17 mouse cellular contexts compared by ENCODE assay signal in genomic region chr17:24005049-24005448, GRCm38 (mm10). TPM values are rescaled to one million over a fixed set of nuclear protein-coding genes. Genes with fewer than 3 reads are reported as not detected.
DNase-seq lines count a peak whose midpoint lies in the region.
"Had no signal": no experiment of that assay in that cellular context is flagged by ENCODE, and none has a peak within 500 bp of the region (broad histone marks: within the 10 kb centered on the region; RNA-seq: fewer than 3 reads in every experiment).

No protein-coding gene starts in this region.

- peak; percentile 52 for DNase-seq in fat pad, adult 2 months (ENCODE audit: extremely low read depth, low read depth, low spot score)
- DNase-seq in gonadal fat pad, adult 2 months (ENCODE audit: low read depth): peak; percentile 58
- DNase-seq in lung, postnatal 36 days: no peak
- DNase-seq in urinary bladder, postnatal 25 days (ENCODE audit: low spot score): no peak
- DNase-seq: adrenal gland, adult 2 months; adrenal gland, adult 8-10 months; adrenal gland, postnatal 10 days; adrenal gland, postnatal 14 days; adrenal gland, postnatal 25 days; adrenal gland, postnatal 36 days; B cell, adult 2 months had no signal

RNA-seq across cellular contexts. Expression of gene Prss22, which starts 7.1 kb away (rescaled TPM):
- 0.15 and 0.18 TPM in 2 replicates for polyA plus RNA-seq in gonadal fat pad, adult 2 months (2012; rRNA removed)
- polyA plus RNA-seq: activated CD4-positive, CD25-positive, alpha-beta regulatory T cell, adult 4 months; adrenal gland, adult 2 months; brain, embryonic 14.5 days; CD4-positive, CD25-positive, alpha-beta regulatory T cell, adult 4 months; G1E had no signal

RNA-seq across cellular contexts. Expression of gene Prss30, which starts 24.7 kb away (rescaled TPM):
- 0.46 and 0.53 TPM in 2 replicates for polyA plus RNA-seq in gonadal fat pad, adult 2 months (2012; rRNA removed)
- polyA plus RNA-seq: CD4-positive, CD25-positive, alpha-beta regulatory T cell, adult 4 months; G1E had no signal

RNA-seq across cellular contexts. Expression of gene Prss27, which starts 32.9 kb away (rescaled TPM):
- 1.6 and 2.8 TPM in 2 replicates for polyA plus RNA-seq in gonadal fat pad, adult 2 months (2012; rRNA removed)
- polyA plus RNA-seq: activated CD4-positive, CD25-positive, alpha-beta regulatory T cell, adult 4 months; brain, embryonic 14.5 days; CD4-positive, CD25-positive, alpha-beta regulatory T cell, adult 4 months; G1E had no signal

RNA-seq across cellular contexts. Expression of gene Sbpl, which starts 50.0 kb away (rescaled TPM):
- not detected in 2 replicates for polyA plus RNA-seq in gonadal fat pad, adult 2 months (2012; rRNA removed)
- polyA plus RNA-seq: activated CD4-positive, CD25-positive, alpha-beta regulatory T cell, adult 4 months; adrenal gland, adult 2 months; brain, embryonic 14.5 days; C2C12; CD4-positive, CD25-positive, alpha-beta regulatory T cell, adult 4 months; G1E; Patski had no signal

Comparison
In these comparisons a context has a peak if more than half of its experiments do, and no peak if none do; other contexts are left out.
1. DNase-seq: peak in fat pad, adult 2 months (single experiment) and gonadal fat pad, adult 2 months (single experiment); none in lung, postnatal 36 days (single experiment) and urinary bladder, postnatal 25 days (single experiment).